Mouse (Mus musculus) WW6 (cell line): ENCODE data around the gene E330009J07Rik.
A peak's percentile ranks its signal among the peaks of the same experiment; 100 is the strongest.

Experiments used
- DNase-seq: peaks from one replicate; pipeline ENCODE4 v3.0.0-alpha.2; 2013; ENCODE audit warnings: low read depth, low spot score

E330009J07Rik gene

DNA sequence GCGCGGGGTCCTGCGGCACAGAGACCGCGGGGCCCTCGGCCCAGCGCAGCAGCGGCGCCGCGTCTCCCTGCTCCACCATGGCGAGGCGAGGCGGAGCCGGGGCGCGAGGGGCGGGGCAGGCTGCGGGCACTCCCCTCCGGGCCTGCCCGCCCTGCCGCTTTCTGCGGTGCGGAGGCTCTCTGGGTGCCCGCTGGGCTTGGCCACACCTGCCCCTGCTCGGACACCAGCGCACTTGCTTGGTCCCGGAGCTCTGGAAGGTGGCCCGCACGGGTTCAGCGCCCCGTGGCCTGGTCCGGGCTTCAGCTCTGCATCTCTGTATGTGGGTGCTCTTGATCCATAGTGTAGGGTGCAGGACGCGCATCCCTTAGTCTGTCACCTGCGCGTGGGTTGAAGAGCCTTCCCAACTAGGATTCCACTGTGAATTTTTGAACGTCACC, at the start of gene E330009J07Rik:
E330009J07Rik (minus strand) TSS at position 89 of the 437 bp plus-strand sequence.
- no peak for DNase-seq

DNA sequence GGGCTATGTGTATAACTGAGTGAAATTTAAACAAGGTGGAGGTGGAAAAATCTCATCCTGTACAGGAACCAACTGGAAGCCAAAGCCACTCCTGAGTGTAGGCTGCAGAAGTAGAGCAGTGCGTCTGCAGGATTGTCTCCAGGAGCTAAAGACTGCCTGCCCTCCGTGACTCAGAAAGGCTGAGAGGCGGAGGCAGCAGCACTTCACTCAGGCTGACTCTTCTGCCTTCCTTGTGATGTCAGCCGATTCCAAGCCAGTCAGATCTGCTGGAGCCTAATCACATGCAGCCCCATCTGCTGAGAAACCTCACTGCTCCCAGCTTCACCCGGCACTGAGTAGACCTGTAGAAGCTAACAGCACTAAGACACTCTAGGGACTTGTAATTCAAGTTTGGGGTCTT, 46.4 kb upstream of the E330009J07Rik start:
- DNase-seq: no peak

- no peak for DNase-seq
Measured at GRCm38 (mm10) chr6:40479705-40480104, 43.8 kb upstream of the E330009J07Rik start.

DNA sequence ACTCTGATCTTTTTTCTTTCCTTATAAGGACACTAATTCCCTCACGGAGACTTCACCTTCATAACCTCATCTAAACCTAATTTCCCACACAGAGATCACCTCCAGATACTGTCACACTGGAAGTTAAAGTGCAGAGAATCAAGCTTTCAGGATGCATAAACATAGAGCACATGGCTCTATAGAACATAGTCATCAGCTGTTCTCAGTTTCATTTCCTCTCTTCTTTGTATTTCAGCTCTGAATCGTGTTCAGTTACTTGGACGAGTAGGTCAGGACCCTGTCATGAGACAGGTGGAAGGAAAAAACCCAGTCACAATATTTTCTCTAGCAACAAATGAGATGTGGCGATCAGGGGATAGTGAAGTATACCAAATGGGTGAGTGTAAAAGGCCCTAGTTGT, 40.2 kb upstream of the E330009J07Rik start:
- no peak for DNase-seq

- DNase-seq: no peak
Measured at GRCm38 (mm10) chr6:40471720-40472010, 35.7 kb upstream of the E330009J07Rik start.

DNA sequence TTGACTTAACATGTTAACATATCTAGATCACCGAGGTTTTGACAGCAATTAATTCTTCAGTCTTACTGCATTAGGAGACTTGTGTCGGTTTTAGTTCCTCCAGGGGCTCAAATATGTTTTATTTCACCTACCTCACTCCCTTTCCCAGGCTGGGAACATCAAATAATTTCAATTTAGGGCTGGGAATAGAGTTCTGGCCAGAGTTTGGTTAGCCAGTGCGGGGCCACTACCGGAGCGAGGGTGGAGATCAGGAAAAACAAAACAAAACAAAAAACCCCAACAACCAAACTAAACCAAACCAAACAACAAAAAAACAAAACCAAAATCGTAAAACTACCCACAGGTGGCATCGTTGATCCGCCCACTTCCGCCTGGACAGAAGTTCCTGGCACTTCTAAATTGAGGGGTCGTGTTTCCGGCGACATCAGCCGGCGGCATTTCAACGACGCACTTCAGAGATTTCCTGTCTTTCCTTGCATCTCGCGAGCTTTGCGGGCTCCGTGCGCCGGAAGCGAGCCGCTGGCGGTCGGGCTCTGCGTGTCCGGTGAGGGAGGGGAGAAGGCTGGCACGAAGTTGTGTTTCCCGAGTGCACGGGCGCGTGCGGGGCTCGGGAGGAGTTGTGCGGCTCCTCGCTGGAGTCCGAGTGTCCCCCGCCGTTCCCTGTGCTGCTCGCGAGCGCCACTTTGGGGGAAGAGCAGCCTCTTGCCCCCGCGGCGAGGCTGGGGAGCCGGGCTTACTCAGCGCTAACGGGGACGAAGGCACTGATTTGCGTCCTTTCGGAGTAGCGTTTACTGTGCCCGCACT, 35.2 kb upstream of the E330009J07Rik start, which contains the start of gene Ssbp1:
Ssbp1 (plus strand) TSS at position 437 of the 804 bp plus-strand sequence.
- DNase-seq: peak; percentile 84

- no peak for DNase-seq
Measured at GRCm38 (mm10) chr6:40465710-40466109, 29.8 kb upstream of the E330009J07Rik start.

DNA sequence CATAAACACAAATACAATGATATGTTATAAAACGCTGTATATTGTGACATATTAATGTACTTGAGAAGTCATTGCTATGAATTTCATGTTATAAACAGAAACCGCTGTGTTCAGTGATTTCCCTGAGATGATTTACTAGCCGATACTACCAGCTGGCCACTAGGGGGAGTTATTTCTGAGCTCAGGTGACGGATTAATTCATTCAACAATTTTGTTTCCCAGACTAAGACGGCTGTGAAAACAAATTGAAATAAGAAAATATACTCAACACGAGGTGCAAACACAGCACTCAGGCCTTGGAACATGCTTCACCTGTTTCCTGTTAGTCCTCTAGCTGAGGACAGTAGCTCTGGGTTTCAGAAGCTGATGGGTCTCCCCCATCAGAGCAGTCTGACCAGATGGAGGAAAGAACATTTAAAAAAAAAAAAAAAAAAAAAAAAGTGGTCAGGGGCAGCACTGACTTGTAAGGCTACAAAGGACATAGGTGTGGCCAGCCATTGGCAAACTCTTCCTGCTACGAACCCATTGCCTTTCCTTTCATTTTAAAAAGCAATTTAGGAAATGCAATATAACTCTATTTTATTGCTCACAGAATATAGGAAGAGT, 18.6 kb upstream of the E330009J07Rik start:
- no peak for DNase-seq

DNA sequence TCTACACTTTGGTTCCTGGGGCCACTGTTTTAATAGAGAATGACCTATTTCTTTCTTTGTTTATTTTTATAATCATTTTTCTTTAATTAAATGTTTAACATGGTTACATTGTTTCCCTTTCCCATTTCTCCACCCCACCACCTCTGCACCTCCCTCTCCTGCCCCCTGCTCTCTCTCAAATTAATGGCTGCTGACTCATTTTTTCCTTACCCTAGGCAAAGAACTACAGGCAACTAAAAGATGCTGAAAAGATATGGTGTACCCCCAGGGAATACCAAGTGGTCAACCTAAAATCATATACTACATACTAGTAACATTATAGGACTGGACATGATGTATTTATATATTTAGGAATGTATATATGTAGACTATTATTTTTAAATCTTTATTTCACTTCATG, 12.7 kb upstream of the E330009J07Rik start:
- DNase-seq: no peak

- DNase-seq: no peak
Measured at GRCm38 (mm10) chr6:40443281-40443928, 7.5 kb upstream of the E330009J07Rik start.

DNA sequence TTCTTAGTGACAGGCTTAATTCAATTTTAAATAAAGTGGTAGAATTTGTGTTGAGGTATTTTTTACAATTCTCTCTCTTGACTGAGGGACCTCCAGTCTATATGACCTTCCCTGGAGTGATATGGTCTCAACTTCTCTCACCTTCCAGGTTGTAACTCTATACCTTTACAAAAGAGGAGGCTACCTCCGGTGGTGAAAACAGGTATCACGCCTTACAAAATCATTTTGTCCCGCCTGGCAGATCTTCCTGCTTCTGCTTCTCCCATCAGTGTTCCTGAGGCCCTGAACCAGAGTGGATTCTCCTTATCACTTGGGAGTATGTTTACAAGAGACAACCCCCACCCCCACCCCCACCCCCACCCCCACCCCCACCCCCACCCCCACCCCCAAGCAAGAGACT, 5.8 kb upstream of the E330009J07Rik start:
- no peak for DNase-seq

DNA sequence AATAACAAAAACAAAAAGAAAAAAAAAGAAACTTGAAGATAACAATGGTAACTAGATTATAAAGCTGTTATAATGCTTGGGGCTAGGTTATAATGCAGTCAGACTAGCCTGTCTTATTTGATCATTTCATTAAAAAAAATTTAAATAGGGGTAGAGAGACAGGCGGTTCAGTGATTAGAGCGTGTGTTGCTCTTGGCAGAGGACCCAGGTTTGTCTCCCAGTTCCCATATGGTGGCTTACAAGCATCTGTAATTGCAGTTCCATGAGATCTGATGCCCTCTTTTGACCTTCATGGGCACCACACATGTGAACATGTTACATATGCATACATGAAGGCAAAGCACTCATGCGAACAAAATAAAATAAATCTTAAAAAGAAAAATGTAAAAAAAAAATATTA, 5.3 kb upstream of the E330009J07Rik start:
- DNase-seq: no peak

GRCm38 (mm10) chr6:40439731-40440130, 3.8 kb upstream of the E330009J07Rik start:
- no peak for DNase-seq

DNA sequence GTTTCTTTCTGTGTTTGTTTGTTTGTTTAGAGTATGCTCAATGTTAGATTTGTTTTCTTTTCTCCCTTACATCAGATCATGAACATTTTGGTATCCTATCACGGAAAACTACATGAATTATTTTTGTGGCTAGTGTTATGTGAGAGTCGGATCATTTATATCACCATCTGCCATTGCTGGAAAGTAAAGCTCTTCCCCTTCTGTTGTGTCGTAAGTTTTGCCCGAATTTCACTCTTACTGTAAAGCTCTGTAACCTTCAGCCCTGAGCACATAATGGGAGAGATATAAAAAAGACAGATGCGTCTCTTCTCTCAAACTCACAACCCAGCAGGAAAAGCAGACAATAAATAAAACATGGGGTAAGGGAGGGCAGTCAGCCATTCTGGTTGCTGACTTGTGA, 3.0 kb upstream of the E330009J07Rik start, which contains the start of gene Wee2:
Wee2 (plus strand) TSS at position 153 of the 400 bp plus-strand sequence.
- DNase-seq: no peak

DNA sequence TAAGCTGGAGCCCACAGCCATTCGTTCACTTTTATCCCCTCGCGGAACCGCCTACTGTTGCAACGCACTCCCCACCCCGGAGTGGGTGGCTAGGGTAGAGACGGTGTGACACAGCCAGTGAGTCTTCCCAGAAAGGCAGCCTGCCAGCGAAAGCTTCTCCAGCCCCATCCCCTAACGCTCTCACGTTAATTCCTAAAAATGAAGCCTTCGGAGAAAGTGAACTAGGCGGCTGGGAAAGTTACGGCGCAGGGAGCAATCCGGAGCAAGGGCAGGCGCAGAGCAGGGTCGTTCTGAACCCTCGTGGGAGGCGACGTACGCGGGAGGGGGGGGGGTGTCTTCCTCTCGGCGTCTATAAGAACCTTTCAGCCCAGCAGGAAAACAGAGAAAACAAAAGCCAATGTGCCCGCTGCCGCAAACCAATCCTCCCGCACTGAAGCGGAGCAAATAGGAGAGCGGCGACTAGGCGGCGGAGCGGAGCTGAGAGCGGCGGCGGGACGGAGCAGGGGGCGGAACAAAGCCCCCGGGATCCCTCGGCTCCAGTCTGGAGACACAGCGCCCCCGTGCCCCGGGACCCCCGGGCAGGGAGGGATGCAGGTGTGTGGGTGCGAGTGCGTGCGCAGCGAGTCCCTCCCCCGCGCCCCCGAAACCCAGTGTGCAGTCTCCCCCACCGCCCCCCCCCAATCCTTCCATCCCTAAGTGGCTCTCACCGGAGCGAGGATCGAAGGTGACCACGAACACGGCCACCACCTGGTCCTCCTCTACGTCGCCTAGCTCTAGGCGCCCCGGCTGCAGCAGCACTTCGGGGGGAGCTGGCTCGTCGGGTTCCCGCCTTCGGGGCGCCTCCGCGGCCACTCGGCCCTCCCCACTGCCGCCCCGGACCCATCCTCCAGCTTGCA, 536 bp downstream of the E330009J07Rik start:
- no peak for DNase-seq

- DNase-seq: no peak
Measured at GRCm38 (mm10) chr6:40434697-40435096, 1.2 kb downstream of the E330009J07Rik start.

- DNase-seq: no peak
Measured at GRCm38 (mm10) chr6:40432346-40433275, 3.3 kb downstream of the E330009J07Rik start.

GRCm38 (mm10) chr6:40431812-40432211, 4.1 kb downstream of the E330009J07Rik start:
- DNase-seq: no peak

DNA sequence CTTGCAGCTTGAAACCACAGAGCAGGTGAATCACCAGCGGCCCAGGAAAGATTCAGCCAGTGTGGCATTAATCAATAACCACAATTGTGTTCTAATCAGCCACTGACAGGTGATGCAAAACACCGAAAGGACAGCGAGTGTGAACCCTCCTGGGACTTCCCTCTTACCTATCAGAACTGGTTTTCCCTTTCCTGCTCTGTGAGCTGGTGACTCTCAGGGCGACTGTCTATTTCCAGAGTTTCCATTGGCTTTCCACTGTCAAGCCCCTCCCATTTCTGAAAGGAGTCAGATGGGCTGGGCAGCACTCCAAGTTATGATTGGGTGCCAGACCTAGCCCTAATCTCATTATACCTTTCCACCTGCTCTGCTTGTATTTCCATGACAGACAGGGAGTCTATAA, 4.6 kb downstream of the E330009J07Rik start:
- DNase-seq: no peak

DNA sequence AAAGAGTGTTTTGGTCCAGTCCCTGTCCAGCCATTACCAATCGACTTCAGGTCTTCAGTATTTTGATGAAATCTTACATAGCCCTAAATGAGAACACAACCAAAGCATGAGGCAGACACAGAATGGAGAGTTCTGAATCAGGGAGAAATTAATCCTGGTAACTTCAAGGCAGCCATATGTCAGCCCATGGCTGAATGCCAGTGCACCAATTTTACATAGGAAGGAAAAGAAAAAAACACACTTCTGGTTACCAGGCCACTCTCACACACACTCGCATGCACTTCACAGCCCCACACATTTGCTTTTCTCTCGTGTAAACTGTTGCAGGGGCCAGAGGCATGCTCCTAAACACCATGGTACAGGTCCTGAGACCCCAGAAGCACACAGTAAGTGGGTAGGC, 5.1 kb downstream of the E330009J07Rik start:
- DNase-seq: no peak
